Mouse (Mus musculus) kidney, embryonic 14.5 days (tissue): ENCODE data around the gene Sh3bgrl2. TPM values are rescaled to one million over a fixed set of nuclear protein-coding genes. Genes with fewer than 3 reads are reported as not detected.
A peak's percentile ranks its signal among the peaks of the same experiment; 100 is the strongest.

Experiments used
- ATAC-seq: fragments of 200-750 bp; cut with Nextera tagmentation; 2 replicates; pipeline ENCODE4 v1.8.0; 2017; ENCODE audit warnings: moderate number of reproducible peaks, mild to moderate bottlenecking, moderate TSS enrichment, moderate library complexity; ENCODE audit not compliant: low FRiP score, low TSS enrichment
- H3K27ac ChIP-seq: fragments of 300-500 bp; sonication (generic); 2 replicates; pipeline ENCODE4 v1.5.1; 2014; ENCODE audit warnings: low read depth, mild to moderate bottlenecking, low read length, moderate library complexity, mixed read lengths
- H3K27me3 ChIP-seq: fragments of 300-500 bp; sonication (generic); 2 replicates; pipeline ENCODE4 v1.6.1; 2014; ENCODE audit warnings: mild to moderate bottlenecking, low read length; ENCODE audit not compliant: control insufficient read depth, insufficient read depth
- H3K36me3 ChIP-seq: fragments of 300-500 bp; sonication (generic); 2 replicates; pipeline ENCODE4 v1.6.1; 2014; ENCODE audit warnings: low read length, mixed read lengths; ENCODE audit not compliant: control insufficient read depth, insufficient read depth
- H3K4me1 ChIP-seq: fragments of 300-500 bp; sonication (generic); 2 replicates; pipeline ENCODE4 v1.6.1; 2014; ENCODE audit warnings: low read length, mixed read lengths; ENCODE audit not compliant: control insufficient read depth, insufficient read depth
- H3K4me2 ChIP-seq: fragments of 300-500 bp; sonication (generic); replicated peaks from 2 replicates; pipeline ENCODE4 v1.6.1; 2014; ENCODE audit warnings: low read depth, mild to moderate bottlenecking, low read length
- H3K4me3 ChIP-seq: fragments of 300-500 bp; sonication (generic); 2 replicates; pipeline ENCODE4 v1.5.1; 2014; ENCODE audit warnings: mild to moderate bottlenecking, low read length
- H3K9ac ChIP-seq: fragments of 300-500 bp; sonication (generic); 2 replicates; pipeline ENCODE4 v1.6.1; 2014; ENCODE audit warnings: low read depth, mild to moderate bottlenecking, low read length, moderate library complexity
- H3K9me3 ChIP-seq: fragments of 300-500 bp; sonication (generic); 2 replicates; pipeline ENCODE4 v1.6.1; 2016; ENCODE audit warnings: low read length; ENCODE audit not compliant: control insufficient read depth
- WGBS: fragments of 180-500 bp; shearing (Covaris S2); extraction: QIAGEN DNeasy Blood & Tissue Kit; methylation state at CpG from one replicate; pipeline ENCODE4 v1.1.7; 2014; 5-methylcytosine and 5-hydroxymethylcytosine counted together
- polyA plus RNA-seq: library from polyadenylated mRNA; unstranded; fragments of >200 nt; fragmentation: Nextera tagmentation; extraction: Ambion mirVana; gene quantifications from 2 replicates; pipeline ENCODE4 v1.2.1, GENCODE M21; 2014

Gene Sh3bgrl2
- polyA plus RNA-seq, 1 experiment from 2014 or later, result 22.7 TPM

DNA sequence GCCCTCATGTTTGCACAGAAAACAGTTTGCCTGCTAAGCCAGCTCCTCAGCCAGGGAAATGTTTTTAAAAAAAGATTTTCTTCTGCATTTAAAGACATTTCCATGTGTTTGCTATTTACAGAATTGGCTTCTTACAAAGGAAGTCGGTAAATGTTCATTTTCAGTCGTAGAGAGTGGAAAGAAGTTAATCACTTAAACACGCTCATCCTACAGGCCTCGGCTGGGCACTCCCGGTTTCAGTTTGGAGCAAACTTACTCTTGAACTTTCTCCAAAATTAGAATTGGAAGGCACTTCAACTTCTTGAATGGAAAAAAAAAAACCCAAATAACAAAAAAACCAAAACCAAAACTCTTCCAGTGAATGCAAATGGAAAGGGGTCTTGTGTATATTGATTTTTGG lies 113.7 kb downstream of the Sh3bgrl2 start:
- no peak overlapping the region for H3K27ac ChIP-seq
- 90% methylated on average over 5 of the region's 5 CpGs for WGBS
- H3K27me3 ChIP-seq, result no peaks in the 10 kb centered on the region
- no peak for ATAC-seq
- no peaks in the 10 kb centered on the region for H3K36me3 ChIP-seq
- H3K4me2 ChIP-seq, result no peak overlapping the region
- no peak overlapping the region for H3K4me3 ChIP-seq
- H3K4me1 ChIP-seq, result peaks cover 3% of the 10 kb centered on the region; the same call in 1 of the 2 replicates
- H3K9me3 ChIP-seq, result no peaks in the 10 kb centered on the region
- no peak overlapping the region for H3K9ac ChIP-seq

DNA sequence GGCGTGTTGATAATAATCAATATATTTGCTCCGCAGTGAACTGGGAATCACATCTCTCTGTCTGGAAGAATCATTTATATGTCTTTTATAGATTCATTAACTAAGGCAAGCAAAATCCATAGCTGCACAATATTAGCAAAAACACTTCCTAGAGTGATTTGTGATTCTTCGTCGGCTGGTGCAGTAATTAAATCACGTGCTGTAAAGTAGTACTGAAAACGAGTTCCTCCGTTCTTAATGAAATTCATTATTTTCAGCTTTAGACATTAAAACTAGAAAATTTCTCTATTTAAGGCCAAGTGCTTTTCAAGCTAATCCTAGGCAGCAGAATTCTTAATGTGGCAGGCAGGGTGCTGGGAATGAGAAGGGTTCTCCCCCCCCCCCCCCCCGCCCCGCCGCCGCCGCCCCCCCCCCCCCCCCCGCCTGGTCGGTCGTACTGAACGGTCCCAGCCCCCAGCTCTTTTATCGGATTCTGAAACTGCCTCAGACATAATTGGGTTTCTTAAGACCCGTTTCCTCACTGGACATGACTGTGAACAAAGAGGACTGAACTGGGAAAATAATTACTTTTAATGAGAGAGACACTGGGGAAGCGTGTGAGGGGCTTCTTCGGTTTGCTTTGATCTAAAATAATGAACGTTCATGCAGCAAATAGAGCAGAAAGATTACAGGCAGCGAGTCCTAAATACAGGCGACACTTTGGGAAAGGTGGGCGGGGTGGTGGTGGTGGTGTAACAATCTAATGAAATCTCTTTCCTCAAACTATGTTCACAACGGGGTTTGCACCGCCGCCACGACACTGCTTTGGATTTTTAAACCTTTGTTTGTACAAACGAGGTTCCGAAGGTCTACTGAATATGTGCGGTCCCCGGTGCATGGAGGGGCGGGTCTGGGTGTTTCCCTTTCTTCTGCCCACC lies 116.1 kb downstream of the Sh3bgrl2 start:
- Histone ChIP-seq H3K27me3 (no peaks in the 10 kb centered on the region), H3K4me1 (no peaks in the 10 kb centered on the region), H3K9ac (peak overlapping the region; percentile 44; the same call in 1 of the 2 replicates), H3K27ac (no peak overlapping the region), H3K4me2 (peak overlapping the region; percentile 54), H3K9me3 (no peaks in the 10 kb centered on the region), H3K4me3 (peak overlapping the region; percentile 38), H3K36me3 (no peaks in the 10 kb centered on the region)
- WGBS, result 17% methylated on average over 24 of the region's 33 CpGs
- peak; percentile 32; the same call in 1 of the 2 replicates for ATAC-seq

DNA sequence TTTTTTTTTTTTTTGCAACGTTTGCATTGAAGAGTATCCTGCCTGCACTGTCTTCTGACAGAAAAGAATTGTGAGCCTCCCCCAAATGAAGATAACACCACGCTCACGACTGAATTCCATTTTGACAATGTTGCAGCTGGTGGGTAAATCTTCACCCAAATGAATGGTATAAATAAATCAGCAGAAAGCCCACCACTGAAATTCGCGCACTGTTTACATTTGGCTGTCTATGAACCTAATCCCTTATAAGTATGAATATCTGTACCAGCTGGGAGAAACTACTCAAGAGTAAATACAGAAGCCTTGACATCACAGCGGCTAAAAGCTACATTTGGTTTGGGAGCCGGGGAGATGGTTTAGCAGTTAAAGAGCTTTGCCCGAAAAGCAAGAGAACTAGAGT lies 116.8 kb downstream of the Sh3bgrl2 start:
- Histone ChIP-seq H3K27me3 (no peaks in the 10 kb centered on the region), H3K4me3 (peak overlapping the region; percentile 38), H3K9me3 (no peaks in the 10 kb centered on the region), H3K4me1 (no peaks in the 10 kb centered on the region), H3K9ac (0 out of 2 replicates have a peak overlapping the region, but pooled peaks have one; percentile 44), H3K4me2 (peak overlapping the region; percentile 54), H3K27ac (no peak overlapping the region), H3K36me3 (no peaks in the 10 kb centered on the region)
- 52% methylated on average over 8 of the region's 8 CpGs for WGBS
- ATAC-seq, result no peak

- Histone ChIP-seq H3K9ac (no peak overlapping the region), H3K27me3 (no peaks in the 10 kb centered on the region), H3K4me1 (no peaks in the 10 kb centered on the region), H3K36me3 (no peaks in the 10 kb centered on the region), H3K4me3 (no peak overlapping the region), H3K4me2 (no peak overlapping the region), H3K27ac (no peak overlapping the region), H3K9me3 (no peaks in the 10 kb centered on the region)
- ATAC-seq, result no peak
- WGBS, result 66% methylated on average over 4 of the region's 4 CpGs
Observed at GRCm38 (mm10) chr9:83667031-83667430, 118.9 kb downstream of the Sh3bgrl2 start.

GRCm38 (mm10) chr9:83679626-83680025 lies 131.5 kb downstream of the Sh3bgrl2 start:
- H3K27ac ChIP-seq, result no peak overlapping the region
- H3K4me1 ChIP-seq, result no peaks in the 10 kb centered on the region

DNA sequence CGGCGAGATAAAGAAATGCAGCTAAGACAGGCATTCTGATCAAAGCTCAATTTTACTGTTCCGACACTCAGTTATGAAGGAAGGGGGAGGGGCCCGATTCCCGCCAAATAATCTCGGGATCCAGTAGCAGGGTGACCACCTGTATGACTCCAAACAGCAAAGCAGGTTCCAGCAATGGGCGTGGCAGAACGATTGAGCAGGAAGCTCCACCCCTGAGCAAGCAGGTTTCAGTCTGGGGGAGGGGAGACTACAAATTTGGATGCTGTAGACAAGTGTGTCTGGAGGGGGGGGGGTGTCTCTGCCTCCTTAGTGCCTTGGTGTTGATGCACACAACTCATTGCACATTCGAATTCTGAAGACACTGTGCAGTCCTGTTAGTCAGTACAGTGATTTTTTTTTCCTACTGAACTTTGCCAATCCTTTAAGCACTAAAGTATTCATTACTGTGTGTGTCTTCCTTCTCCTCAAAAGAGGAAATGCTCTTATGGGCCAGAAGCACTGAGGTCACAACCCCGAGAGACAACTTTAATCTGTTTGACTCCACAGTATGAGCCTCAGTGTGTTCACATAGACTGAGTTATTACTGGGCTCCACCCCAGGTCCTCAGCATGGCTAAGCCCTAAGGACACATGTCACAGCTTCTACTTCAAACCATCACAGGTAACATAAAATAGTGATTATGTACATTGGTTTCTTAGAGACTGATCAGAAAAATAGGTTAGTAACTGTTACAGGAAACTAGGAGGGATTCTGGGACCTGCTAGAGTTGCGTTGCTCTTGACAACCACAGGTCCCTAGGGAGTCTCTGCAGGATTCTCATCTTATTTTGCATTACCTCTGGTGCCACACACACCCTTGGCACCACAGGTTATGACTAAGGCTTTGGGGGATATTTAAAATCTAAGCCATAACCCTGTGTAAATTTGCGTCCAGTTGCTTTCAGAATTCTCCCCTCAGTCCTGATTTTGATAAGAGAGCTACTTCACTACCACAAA lies 133.8 kb downstream of the Sh3bgrl2 start:
- no peaks in the 10 kb centered on the region for H3K36me3 ChIP-seq
- 0 out of 2 replicates have a peak, but pooled peaks cover 6% of the 10 kb centered on the region for H3K4me1 ChIP-seq
- WGBS, result 69% methylated on average over 12 of the region's 12 CpGs
- H3K4me2 ChIP-seq, result no peak overlapping the region
- no peaks in the 10 kb centered on the region for H3K9me3 ChIP-seq
- no peak overlapping the region for H3K27ac ChIP-seq
- no peak overlapping the region for H3K4me3 ChIP-seq
- no peak for ATAC-seq
- no peak overlapping the region for H3K9ac ChIP-seq
- H3K27me3 ChIP-seq, result no peaks in the 10 kb centered on the region; the same call in 1 of the 2 replicates

More at GRCm38 (mm10) chr9:83679626-83680025, 131.5 kb downstream of the Sh3bgrl2 start:
- no peak overlapping the region for H3K9ac ChIP-seq
- ATAC-seq, result no peak
- no peaks in the 10 kb centered on the region for H3K9me3 ChIP-seq
- H3K27me3 ChIP-seq, result no peaks in the 10 kb centered on the region
- H3K4me2 ChIP-seq, result no peak overlapping the region
- no peaks in the 10 kb centered on the region for H3K36me3 ChIP-seq
- WGBS, result 54% methylated on average over 3 of the region's 3 CpGs
- no peak overlapping the region for H3K4me3 ChIP-seq

DNA sequence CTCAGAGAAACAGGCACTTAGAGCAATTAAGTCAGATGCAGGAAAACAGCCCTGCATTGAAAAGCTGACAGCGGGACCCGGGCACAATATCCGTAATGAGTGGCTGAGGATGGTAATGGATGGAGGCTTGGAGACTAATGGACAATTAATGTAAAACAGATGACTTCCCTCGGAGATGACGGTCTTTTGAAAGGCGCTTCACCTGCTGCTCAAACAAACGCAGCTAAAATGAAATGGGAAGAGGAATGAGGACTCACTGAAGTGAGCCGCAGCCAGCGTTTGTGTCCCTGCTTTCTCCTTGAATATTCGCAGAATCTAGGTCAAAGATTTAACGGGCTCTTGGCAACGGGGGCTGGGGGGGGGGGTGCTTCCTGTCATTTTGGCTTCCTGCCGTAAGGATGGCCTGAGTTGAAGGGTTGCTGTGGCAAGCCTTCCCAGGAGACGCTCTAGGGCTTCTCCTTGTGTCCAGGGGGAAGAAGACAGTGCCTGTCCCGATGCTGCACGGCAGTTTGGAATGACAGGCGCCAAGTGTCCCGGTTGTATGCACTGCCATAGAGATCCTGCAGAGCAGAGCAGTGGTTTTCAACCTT lies 138.5 kb downstream of the Sh3bgrl2 start:
- no peaks in the 10 kb centered on the region for H3K9me3 ChIP-seq
- H3K36me3 ChIP-seq, result no peaks in the 10 kb centered on the region
- H3K27me3 ChIP-seq, result no peaks in the 10 kb centered on the region; the same call in 1 of the 2 replicates
- no peak overlapping the region for H3K27ac ChIP-seq
- H3K4me1 ChIP-seq, result 0 out of 2 replicates have a peak, but pooled peaks cover 6% of the 10 kb centered on the region
- H3K4me2 ChIP-seq, result peak overlapping the region; percentile 37
- no peak overlapping the region for H3K9ac ChIP-seq
- H3K4me3 ChIP-seq, result peak overlapping the region; percentile 8; the same call in 1 of the 2 replicates
- 12% methylated on average over 18 of the region's 18 CpGs for WGBS
- ATAC-seq, result no peak

GRCm38 (mm10) chr9:83687904-83688303 lies 139.8 kb downstream of the Sh3bgrl2 start:
- Histone ChIP-seq H3K4me1 (0 out of 2 replicates have a peak, but pooled peaks cover 6% of the 10 kb centered on the region), H3K4me3 (no peak overlapping the region), H3K9ac (no peak overlapping the region), H3K9me3 (no peaks in the 10 kb centered on the region), H3K36me3 (no peaks in the 10 kb centered on the region), H3K27me3 (no peaks in the 10 kb centered on the region; the same call in 1 of the 2 replicates), H3K4me2 (no peak overlapping the region), H3K27ac (no peak overlapping the region)
- WGBS, result 56% methylated on average over 3 of the region's 3 CpGs
- ATAC-seq, result no peak
